Mouse (Mus musculus) stomach, embryonic 15.5 days (tissue): Measurements from ENCODE around the gene Zfp408. TPM values are rescaled to one million over a fixed set of nuclear protein-coding genes. Genes with fewer than 3 reads are reported as not detected.

Source experiments
- polyA plus RNA-seq: library from polyadenylated mRNA; unstranded; fragments of >200 nt; fragmentation: Nextera tagmentation; extraction: Ambion mirVana; gene quantifications from 2 replicates; pipeline ENCODE4 v1.2.1, GENCODE M21; 2015

Zfp408 gene
- polyA plus RNA-seq, 1 experiment from 2014 or later = 9.2 TPM

Other genes starting within 250 kb of the Zfp408 start
- 39.0 and 42.4 TPM in 2 replicates for gene 1110051M20Rik, start 205.1 kb downstream of the Zfp408 start, polyA plus RNA-seq
- 6.3 and 6.5 TPM in 2 replicates for gene Lrp4, start 192.3 kb downstream of the Zfp408 start, polyA plus RNA-seq
- 80.7 and 81.9 TPM in 2 replicates for gene Ckap5, start 123.0 kb downstream of the Zfp408 start, polyA plus RNA-seq
- gene F2, start 13.4 kb downstream of the Zfp408 start, polyA plus RNA-seq = 7.2 and 19.4 TPM in 2 replicates
- gene Arhgap1, start 69 bp upstream of the Zfp408 start, polyA plus RNA-seq = 115 and 144 TPM in 2 replicates
- gene Atg13, start 60.8 kb upstream of the Zfp408 start, polyA plus RNA-seq = 21.0 and 24.0 TPM in 2 replicates
- 21.3 and 21.8 TPM in 2 replicates for gene Harbi1, start 61.1 kb upstream of the Zfp408 start, polyA plus RNA-seq
- 12.3 and 14.8 TPM in 2 replicates for gene Ambra1, start 80.3 kb upstream of the Zfp408 start, polyA plus RNA-seq